Mouse (Mus musculus): ENCODE data around the gene Clcn1.

GRCm38 (mm10) chr6:42287562-42287961 lies 1.1 kb downstream of the Clcn1 start:
- TF ChIP-seq CTCF (IDR thresholded peaks at IDR 0.05), result no peak
- TF ChIP-seq EP300 (IDR thresholded peaks at IDR 0.05; ENCODE audit: insufficient read depth, low read depth, low read length), result no peak
- no peak for TF ChIP-seq POLR2A (IDR thresholded peaks at IDR 0.05; ENCODE audit: insufficient read depth, low read depth, low read length)
